Mouse (Mus musculus) embryo, embryonic 11 days (tissue): ENCODE measurements around the gene Ccdc69.

ENCODE experiments used
- DNase-seq: peaks from one replicate; pipeline ENCODE4 v3.0.0-alpha.2; 2015

Ccdc69 gene

DNA sequence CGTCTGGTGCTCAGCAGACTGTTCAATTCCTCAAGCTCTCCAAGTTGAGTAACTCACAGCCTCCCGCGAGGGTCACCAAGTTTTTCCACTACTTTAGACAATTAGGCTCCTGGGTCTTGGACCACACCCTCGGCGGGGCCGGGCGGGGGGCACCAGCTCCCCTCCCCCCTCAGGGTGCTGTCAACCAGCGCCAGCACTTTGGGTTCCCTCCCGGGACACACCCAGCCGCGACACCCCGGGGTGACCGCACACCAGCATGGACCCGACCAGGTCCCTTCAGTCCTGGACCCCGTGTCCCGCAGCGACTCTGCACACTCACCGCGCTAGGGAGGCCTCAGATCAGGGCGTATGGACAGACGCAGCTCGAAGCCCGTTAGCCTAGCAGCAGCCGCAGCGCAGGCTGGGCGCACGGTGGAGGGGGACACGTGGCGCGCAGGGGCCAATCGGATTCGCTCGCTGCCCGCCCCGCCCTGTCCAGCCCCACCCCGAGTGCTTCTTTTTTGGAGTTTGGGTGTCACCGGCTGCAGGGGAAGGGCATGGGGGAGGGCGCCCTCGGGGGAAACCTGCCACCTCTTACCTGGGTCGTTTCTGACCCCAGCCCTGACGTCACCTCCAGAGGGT, 44.8 kb downstream of the Ccdc69 start, which contains the start of gene Anxa6:
TSS of gene Anxa6 (minus strand) at position 406 of the 621 bp plus-strand sequence.
- DNase-seq = peak; percentile 89

DNA sequence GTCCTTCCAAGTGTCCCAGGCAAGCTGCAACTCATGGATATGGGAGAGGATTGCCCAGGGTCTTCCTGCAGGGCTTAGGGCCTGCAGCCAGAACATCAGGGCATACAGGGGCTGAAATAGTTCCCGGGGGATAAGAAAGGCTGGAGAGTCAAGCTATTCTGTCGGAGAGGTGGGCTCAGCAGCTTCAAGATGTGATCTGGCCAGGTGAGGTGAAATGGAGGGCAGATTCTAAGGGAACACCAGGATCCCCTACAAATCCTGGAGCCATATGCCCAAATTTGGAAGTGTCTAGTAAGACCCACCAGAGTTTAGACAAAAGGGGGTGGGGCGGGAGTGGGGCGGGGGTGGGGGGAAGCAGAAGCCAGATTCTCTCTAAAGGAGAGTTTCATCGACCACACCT, 45.6 kb downstream of the Ccdc69 start:
- DNase-seq = peak; percentile 21

GRCm38 (mm10) chr11:55031991-55032280, 46.0 kb downstream of the Ccdc69 start:
- DNase-seq = no peak

- DNase-seq = no peak
These were observed 46.5 kb downstream of the Ccdc69 start for GRCm38 (mm10) chr11:55031211-55031990.

DNA sequence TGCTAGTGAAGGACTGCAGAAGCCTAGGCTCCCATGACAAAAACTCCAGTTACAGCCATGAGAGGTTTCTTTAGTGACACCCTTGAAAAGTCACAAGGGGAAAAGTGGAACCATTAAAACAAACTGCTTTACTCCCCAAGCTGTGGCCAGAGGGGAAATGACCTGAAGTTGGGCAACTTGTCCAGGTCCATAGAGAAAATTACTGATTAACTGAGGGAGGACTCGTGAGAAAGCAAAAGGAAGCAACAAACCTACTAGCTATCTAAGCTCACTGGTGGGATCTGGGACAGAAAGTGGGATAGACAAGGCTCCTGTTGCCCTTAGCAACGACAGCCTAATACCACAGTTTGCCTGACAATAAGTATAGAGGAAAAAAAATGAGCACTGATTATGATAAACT, 49.4 kb downstream of the Ccdc69 start:
- no peak for DNase-seq

- DNase-seq = no peak
These were observed 50.6 kb downstream of the Ccdc69 start for GRCm38 (mm10) chr11:55027204-55027855.

DNA sequence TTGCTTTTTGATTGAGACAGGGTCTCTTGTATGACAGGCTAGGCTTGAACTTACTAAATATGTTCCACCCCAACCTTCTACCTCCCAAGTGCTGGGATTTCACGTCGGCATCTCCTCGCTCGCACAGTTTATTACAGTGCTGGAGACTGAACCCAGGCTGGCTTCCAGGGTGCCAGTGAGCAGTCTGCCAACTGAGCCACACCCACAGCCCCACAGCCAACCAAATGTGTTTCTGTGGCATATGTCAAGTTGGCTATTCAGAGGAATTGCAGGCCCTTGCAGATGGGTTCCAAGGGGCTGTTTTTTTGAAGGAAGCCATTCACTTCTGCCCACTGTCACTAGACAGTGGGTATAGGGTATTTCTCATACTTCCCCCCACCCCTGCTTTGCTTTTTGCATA, 52.0 kb downstream of the Ccdc69 start:
- DNase-seq = no peak

GRCm38 (mm10) chr11:55023583-55023982, 54.3 kb downstream of the Ccdc69 start:
- DNase-seq = no peak

DNA sequence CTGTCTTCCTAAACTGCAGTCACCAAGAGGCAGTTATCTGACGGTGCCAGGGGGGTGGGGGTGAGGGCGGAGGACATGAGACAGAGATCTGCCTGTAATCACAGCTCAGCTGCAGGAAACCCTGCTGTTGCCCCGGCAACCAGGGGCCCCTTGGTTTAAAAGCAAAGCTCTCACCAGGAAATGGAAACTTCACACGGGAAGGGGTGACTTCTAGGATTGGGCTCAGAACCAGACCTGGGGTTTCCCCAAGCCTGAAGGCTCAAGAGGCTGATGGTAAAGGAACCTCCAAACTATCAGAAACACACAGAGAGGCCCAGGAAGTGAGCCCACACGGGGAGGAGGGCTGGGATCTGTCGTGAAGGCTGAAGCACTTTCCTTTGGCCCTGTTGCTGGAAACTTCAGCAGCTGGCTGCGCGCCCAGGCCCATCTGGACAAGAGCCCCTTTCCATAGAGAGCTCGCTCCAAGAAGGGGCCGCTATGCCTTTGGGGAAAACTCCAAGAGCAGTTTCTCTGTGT, 54.8 kb downstream of the Ccdc69 start:
- peak; percentile 89 for DNase-seq

GRCm38 (mm10) chr11:55022508-55022907, 55.4 kb downstream of the Ccdc69 start:
- no peak for DNase-seq

DNA sequence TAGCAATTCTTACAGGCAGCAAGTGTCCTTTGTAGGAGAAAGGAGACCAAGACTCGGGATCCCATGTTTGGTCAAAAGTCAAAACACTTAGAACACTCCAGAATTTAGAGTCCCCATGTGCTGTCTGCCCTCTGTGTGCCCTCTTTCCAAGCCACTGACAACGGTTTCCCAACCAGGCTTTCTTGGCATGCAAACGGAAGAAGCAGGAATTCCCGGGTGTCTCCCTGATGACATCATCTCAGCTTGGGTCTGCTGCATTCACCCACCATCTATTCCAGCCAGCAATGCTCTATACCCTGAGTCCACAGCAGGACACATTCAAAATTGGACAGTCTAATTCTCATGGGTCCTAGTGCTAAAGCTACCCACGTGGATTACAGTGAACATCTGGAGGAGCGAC, 56.1 kb downstream of the Ccdc69 start:
- DNase-seq = no peak

- no peak for DNase-seq
These were observed 56.5 kb downstream of the Ccdc69 start for GRCm38 (mm10) chr11:55021458-55021857.

DNA sequence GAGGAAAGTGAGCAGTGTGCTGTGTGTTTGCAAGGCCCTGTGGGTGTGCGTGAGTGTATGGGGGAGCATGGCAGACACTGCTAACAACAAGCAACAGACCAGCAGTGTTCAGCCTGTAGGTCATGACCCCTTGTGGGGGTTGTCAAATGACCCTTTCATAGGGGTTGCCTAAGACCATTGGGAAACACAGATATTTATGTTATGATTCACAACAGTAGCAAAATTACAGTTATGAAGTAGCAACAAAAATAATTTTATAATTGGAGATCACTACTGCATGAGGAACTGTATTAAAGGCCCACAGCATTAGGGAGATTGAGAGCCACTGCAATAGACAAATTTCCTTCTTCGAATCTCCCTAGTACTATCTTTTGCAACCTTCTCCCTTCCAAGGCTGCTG, 58.2 kb downstream of the Ccdc69 start:
- no peak for DNase-seq

DNA sequence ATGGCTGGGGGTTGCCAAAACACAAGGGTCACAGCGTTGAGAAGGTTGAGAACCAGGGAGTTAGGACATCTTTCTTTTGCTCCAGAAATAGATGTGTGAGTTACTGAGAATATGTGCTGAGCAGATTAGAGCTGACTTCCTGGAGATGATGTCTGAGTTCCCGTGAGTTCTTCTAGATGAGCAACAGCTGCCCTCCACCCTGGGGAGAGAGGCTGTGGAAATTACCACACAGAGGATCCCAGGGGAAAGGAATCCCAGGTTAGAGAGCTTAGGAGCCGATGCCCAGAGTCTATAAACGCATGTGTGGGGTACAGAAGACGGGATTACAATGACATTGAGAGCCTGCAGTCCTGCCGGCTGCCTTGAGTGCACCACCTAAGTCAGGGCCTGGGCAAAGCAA, 59.9 kb downstream of the Ccdc69 start:
- no peak for DNase-seq

- no peak for DNase-seq
These were observed 60.7 kb downstream of the Ccdc69 start for GRCm38 (mm10) chr11:55017201-55017600.

- no peak for DNase-seq
These were observed 61.2 kb downstream of the Ccdc69 start for GRCm38 (mm10) chr11:55016758-55017157.

GRCm38 (mm10) chr11:55015831-55016241, 62.1 kb downstream of the Ccdc69 start:
- DNase-seq = no peak

DNA sequence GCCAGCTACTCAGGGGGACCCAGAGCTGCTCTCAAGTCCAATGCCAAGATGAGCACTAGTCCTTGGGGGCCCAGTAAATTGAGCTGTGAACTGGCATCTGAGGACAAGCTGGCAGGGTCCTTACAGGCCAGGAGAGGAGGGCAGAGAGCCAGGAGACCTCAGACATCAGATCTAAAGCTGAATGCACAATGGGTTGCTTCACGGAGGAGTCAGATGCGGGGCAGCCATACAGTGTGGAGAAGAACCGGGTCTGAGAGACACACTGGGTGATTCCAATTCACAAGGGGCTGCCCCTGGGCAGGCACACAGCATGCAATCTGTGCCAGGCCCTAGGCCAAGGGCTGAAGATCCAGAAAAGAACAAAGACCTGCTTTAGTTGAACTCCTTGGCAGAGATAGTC, 62.7 kb downstream of the Ccdc69 start:
- no peak for DNase-seq

DNA sequence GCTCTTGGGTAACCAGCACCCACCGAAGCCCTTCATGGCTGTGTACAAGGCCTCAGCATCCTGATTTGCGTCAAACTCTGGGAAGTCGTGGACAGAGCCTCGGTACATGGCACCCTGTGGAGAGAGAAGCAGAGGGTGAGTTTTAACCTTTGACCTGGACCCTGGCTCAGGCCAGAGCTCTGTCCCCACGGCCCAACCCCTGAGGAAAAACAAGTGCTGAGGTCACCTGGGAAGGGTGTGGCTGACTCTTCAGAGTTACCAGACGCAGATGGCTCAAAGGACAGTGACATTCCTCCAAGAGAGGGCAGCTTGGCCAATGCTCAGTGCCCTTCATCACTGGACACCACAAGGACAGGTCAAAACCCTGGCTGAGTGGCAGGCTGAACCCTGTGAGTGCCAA, 64.1 kb downstream of the Ccdc69 start:
- no peak for DNase-seq

DNA sequence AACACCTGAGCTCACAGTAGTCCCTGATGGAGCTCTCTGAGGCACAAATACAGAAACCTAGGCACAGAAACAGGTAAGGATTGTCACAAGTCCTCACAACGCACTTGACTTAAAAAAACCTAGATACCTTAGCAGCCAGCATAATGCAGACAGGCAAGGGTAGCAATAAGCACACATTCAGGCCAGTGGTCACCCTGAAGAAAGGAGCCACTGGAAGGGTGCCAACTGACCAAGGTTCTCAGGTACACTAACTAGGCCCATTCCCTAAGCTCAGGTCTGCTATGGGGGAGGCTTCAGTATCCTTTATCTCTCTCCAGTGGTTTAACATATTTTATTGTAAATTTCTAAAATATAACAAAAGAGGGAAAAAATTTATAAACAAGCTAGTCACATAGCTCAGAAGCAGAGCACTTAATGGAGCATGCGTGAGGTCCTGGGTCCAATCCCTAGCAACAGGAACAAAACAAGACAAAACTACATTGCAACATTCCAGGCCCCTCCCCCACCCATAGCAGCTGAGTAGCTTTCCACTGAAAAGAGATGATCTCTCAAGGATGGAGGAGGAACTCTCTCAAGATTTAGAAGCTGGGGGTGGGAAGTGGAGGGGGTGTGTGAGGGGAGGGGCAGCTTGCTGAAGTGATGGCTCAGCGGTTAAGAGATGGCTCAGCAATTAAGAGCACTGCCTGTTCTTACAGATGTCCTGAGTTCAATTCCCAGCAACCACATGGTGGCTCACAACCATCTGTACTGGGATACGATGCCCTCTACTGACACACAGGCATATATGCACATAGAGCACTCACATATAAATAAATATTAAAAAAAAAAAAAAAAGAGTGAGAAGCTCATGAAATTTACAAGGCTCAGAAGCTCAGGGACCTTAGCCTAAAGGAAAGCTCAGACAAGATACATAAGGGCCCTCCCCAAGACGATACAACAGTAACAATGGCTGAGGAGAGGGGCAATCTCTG, 65.1 kb downstream of the Ccdc69 start:
- no peak for DNase-seq

DNA sequence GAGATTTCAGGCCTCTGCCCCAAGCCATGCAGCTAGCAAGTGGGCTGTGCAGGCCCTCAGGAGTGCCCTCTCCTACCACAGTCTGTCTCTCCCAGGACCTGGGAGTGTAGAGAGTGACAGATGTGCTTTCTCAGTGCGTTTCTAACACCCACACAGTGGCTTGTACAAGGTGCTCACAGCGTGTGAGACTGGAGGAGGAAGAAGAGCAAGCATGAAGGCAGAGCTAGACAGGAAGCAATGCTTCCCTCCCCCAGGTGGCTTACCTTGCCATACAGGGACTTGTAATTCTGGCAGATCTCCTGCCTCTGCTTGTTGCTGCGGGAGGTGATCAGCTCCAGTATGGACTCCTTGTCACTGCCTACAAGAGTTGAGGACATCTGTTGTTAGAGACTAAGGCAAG, 66.5 kb downstream of the Ccdc69 start:
- DNase-seq = no peak

DNA sequence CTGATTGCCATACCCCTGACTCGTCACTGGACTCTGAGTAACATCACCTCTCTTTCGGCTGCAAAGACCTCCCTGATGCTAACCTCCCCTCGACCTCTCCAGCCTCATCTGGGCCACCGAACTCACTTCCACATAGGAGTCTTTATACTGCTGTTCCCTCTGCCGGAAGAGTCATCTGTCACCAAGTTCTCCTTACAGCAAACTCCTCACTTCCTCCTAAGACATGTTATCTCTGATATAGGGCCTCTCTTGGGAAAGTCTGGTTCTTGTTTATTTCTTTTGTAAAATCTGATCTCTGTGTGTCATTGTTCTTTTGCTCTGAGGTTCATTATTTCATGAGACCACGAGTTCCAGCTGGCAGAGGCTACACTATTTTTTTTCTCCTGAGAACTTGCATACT, 69.7 kb downstream of the Ccdc69 start:
- no peak for DNase-seq

DNA sequence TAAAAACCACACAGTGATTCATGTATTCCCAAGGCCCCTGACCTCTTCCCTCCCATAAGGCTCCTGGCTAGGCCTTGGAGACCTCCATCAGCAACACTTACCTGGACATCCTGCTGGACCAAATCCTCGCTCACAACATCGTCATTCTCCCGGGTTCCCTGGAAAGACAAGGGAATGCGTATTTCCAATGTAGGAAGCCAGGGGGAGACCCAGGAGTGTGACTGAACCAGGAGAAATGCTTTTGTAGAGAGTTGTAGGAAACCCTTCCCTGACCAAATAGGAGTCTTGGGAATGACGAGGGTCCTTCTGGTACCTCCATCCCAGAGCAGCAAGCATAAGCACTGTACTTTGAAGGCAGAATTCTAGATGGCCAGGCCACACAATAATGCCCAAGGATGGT, 72.2 kb downstream of the Ccdc69 start:
- DNase-seq = no peak
